Mouse (Mus musculus): Measurements from ENCODE around the gene Fos. TPM values are rescaled to one million over a fixed set of nuclear protein-coding genes. Genes with fewer than 3 reads are reported as not detected.
A peak's percentile ranks its signal among the peaks of the same experiment; 100 is the strongest.

Fos gene
- polyA plus RNA-seq, 2 experiments = 0.61 to 0.79 TPM

DNA sequence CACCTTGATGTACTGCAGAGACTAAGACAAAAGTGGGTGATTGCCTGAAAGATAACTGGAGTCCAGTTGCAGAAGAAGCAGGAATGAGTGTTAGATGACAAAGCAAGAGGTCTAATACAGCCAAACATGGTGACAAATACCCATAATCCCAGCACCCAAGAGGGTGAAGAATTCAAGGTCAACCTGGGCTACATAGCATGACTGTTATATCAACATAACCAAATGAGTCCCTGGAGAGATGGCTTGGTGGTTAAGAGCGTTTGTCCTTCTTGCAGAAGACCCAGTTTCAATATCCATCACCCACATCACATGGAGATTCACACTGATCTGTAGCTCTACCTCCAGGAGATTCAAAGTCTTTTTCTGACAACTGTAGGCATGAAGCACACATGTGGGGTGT is 30.2 kb upstream of the Fos start:
- TF ChIP-seq EP300 (IDR thresholded peaks at IDR 0.05; ENCODE audit: low read depth) = no peak
- TF ChIP-seq CTCF (IDR thresholded peaks at IDR 0.05; ENCODE audit: low read depth) = no peak
- DNase-seq (ENCODE audit: low read depth in 3 of 3, low spot score in 3 of 3) (no peak), ATAC-seq (ENCODE audit: insufficient read depth) (no peak)
- no peaks in the 10 kb centered on the region for H3K36me3 ChIP-seq (replicated peaks; ENCODE audit: control insufficient read depth, insufficient read depth, low read depth)
- no peak overlapping the region for H3K9ac ChIP-seq (replicated peaks)
- 70% methylated on average over 1 of the region's 1 CpGs for WGBS (ENCODE audit: insufficient replicate concordance)
- H3K27me3 ChIP-seq (ENCODE audit: control insufficient read depth, insufficient read depth, low read length) = no peaks in the 10 kb centered on the region; the same call in 1 of the 2 replicates
- no peaks in the 10 kb centered on the region for H3K9me3 ChIP-seq (ENCODE audit: control insufficient read depth, low read length)
- no peak overlapping the region for H3K4me2 ChIP-seq (ENCODE audit: low read depth)
- H3K4me1 ChIP-seq (replicated peaks; ENCODE audit: control insufficient read depth in 2 of 2, insufficient read depth in 2 of 2, low read length in 1 of 2) = peaks cover 0 to 3% of the 10 kb centered on the region in 2 experiments; a peak in 1 of 4 replicates
- no peak overlapping the region for H3K27ac ChIP-seq
- no peak overlapping the region for H3K4me3 ChIP-seq (ENCODE audit: insufficient read depth in 1 of 2, low read depth in 2 of 2, low read length in 2 of 2)

DNA sequence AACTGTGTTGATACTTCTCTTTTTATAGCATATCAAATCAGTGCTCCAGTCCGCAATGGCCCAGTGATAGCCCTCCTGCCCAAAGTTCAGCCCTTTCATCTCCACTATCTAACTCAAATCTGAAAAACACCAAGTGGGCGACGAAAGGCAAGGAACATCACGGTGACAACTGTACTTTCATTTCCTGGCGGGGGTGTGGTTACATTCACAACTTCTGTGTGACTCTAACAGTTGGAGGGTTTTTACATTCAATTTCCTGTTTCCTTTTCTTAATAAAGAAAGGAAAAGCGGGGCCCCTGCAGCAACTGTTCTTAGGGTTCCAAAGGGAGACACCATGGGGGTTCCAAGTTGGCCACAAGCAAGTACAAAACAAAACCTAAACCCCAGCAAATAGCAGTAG is 29.0 kb upstream of the Fos start:
- Histone ChIP-seq H3K4me2 (ENCODE audit: low read depth) (peak overlapping the region; percentile 42), H3K27me3 (ENCODE audit: control insufficient read depth, insufficient read depth, low read length) (no peaks in the 10 kb centered on the region; the same call in 1 of the 2 replicates), H3K9me3 (ENCODE audit: control insufficient read depth, low read length) (no peaks in the 10 kb centered on the region), H3K36me3 (replicated peaks; ENCODE audit: control insufficient read depth, insufficient read depth, low read depth) (no peaks in the 10 kb centered on the region), H3K9ac (replicated peaks) (no peak overlapping the region), H3K27ac (no peak overlapping the region), H3K4me1 (replicated peaks; ENCODE audit: control insufficient read depth in 2 of 2, insufficient read depth in 2 of 2, low read length in 1 of 2) (peaks cover 0 to 3% of the 10 kb centered on the region in 2 experiments; a peak in 1 of 4 replicates), H3K4me3 (ENCODE audit: insufficient read depth in 1 of 2, low read depth in 2 of 2, low read length in 2 of 2) (no peak overlapping the region)
- no peak for ATAC-seq (ENCODE audit: insufficient read depth)
- 5% methylated on average over 6 of the region's 6 CpGs for WGBS (ENCODE audit: insufficient replicate concordance)
- DNase-seq (ENCODE audit: low read depth in 3 of 3, low spot score in 3 of 3) = no peak
- TF ChIP-seq EP300 (IDR thresholded peaks at IDR 0.05; ENCODE audit: low read depth) (no peak), CTCF (IDR thresholded peaks at IDR 0.05; ENCODE audit: low read depth) (no peak)

DNA sequence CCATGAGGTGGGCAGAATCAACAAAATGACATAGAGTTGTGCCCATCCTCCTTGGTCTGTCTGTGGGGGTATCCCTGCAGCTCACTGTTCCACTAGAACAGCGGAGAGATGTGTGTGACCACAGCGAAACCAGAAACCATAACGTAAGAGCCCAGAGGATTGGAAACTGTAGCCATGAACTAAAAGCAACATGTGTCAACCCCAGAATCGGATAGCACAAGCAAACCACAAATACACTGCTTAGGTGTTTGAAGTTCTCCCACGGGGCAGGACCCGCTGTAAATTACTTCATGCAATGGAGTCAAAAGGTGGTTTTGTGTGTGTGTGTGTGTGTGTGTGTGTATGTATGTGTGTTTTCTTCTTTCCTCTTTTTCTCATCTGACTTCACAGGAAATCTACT is 26.7 kb upstream of the Fos start:
- H3K4me3 ChIP-seq (ENCODE audit: insufficient read depth in 1 of 2, low read depth in 2 of 2, low read length in 2 of 2) = no peak overlapping the region
- no peak overlapping the region for H3K9ac ChIP-seq (replicated peaks)
- DNase-seq (ENCODE audit: low read depth in 3 of 3, low spot score in 3 of 3) (no peak), ATAC-seq (ENCODE audit: insufficient read depth) (no peak)
- no peak overlapping the region for H3K27ac ChIP-seq
- peaks cover 0 to 5% of the 10 kb centered on the region in 2 experiments; a peak in 1 of 4 replicates for H3K4me1 ChIP-seq (replicated peaks; ENCODE audit: control insufficient read depth in 2 of 2, insufficient read depth in 2 of 2, low read length in 1 of 2)
- 53% methylated on average over 6 of the region's 6 CpGs for WGBS (ENCODE audit: insufficient replicate concordance)
- no peaks in the 10 kb centered on the region for H3K9me3 ChIP-seq (ENCODE audit: control insufficient read depth, low read length)
- H3K36me3 ChIP-seq (replicated peaks; ENCODE audit: control insufficient read depth, insufficient read depth, low read depth) = no peaks in the 10 kb centered on the region
- no peaks in the 10 kb centered on the region; the same call in 1 of the 2 replicates for H3K27me3 ChIP-seq (ENCODE audit: control insufficient read depth, insufficient read depth, low read length)
- TF ChIP-seq CTCF (IDR thresholded peaks at IDR 0.05; ENCODE audit: low read depth) = no peak
- no peak for TF ChIP-seq EP300 (IDR thresholded peaks at IDR 0.05; ENCODE audit: low read depth)
- no peak overlapping the region for H3K4me2 ChIP-seq (ENCODE audit: low read depth)

DNA sequence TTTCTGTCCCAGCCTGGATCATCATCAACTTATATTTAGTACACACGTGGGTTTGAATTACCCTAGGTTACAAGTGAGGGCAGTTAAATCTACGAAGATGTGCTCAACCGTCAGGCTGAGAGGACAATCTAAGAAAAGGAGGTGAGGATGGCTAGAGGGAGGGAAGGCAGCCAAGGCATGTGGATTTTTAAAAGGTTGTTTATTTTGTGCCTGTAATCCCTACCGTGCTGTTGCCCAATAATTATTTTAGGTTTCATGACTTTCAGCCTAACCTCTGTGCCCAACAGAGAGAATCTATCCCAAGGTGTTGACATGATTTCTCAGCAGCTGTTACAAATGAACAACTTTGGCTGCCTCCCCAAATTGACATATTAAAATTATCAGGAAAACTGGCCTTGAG is 26.2 kb upstream of the Fos start:
- DNase-seq (ENCODE audit: low read depth in 3 of 3, low spot score in 3 of 3) (no peak), ATAC-seq (ENCODE audit: insufficient read depth) (no peak)
- Histone ChIP-seq H3K9me3 (ENCODE audit: control insufficient read depth, low read length) (no peaks in the 10 kb centered on the region), H3K4me3 (ENCODE audit: insufficient read depth in 1 of 2, low read depth in 2 of 2, low read length in 2 of 2) (no peak overlapping the region), H3K4me2 (ENCODE audit: low read depth) (no peak overlapping the region), H3K27ac (no peak overlapping the region), H3K9ac (replicated peaks) (no peak overlapping the region), H3K27me3 (ENCODE audit: control insufficient read depth, insufficient read depth, low read length) (no peaks in the 10 kb centered on the region; the same call in 1 of the 2 replicates), H3K36me3 (replicated peaks; ENCODE audit: control insufficient read depth, insufficient read depth, low read depth) (no peaks in the 10 kb centered on the region), H3K4me1 (replicated peaks; ENCODE audit: control insufficient read depth in 2 of 2, insufficient read depth in 2 of 2, low read length in 1 of 2) (peaks cover 0 to 8% of the 10 kb centered on the region in 2 experiments; a peak in 1 of 4 replicates)
- TF ChIP-seq EP300 (IDR thresholded peaks at IDR 0.05; ENCODE audit: low read depth) = no peak
- TF ChIP-seq CTCF (IDR thresholded peaks at IDR 0.05; ENCODE audit: low read depth) = no peak
- WGBS (ENCODE audit: insufficient replicate concordance) = 50% methylated on average over 4 of the region's 4 CpGs

DNA sequence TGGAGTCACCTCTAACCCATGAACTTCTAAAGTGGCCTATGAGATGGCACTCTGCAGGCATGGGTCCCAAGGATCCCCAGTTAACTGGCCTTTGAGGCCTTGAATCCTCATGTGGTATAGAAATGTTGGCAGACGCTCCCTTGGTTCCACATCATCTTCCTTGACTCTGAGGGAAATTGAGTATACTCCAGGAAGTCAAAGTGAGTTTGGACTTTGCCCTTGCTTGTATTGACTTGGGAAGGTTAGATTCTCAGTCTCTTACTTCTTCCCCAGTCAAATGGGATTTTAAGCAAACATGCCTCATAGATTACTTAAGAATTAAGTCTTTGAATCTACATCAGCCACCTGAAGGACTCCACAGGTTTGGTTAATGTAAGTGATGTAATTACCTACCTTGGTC is 24.2 kb upstream of the Fos start:
- ATAC-seq (ENCODE audit: insufficient read depth) (no peak), DNase-seq (ENCODE audit: low read depth in 3 of 3, low spot score in 3 of 3) (no peak)
- Histone ChIP-seq H3K36me3 (replicated peaks; ENCODE audit: control insufficient read depth, insufficient read depth, low read depth) (no peaks in the 10 kb centered on the region), H3K9ac (replicated peaks) (no peak overlapping the region), H3K4me3 (ENCODE audit: insufficient read depth in 1 of 2, low read depth in 2 of 2, low read length in 2 of 2) (no peak overlapping the region), H3K4me2 (ENCODE audit: low read depth) (no peak overlapping the region), H3K27me3 (ENCODE audit: control insufficient read depth, insufficient read depth, low read length) (no peaks in the 10 kb centered on the region; the same call in 1 of the 2 replicates), H3K27ac (no peak overlapping the region), H3K9me3 (ENCODE audit: control insufficient read depth, low read length) (no peaks in the 10 kb centered on the region), H3K4me1 (replicated peaks; ENCODE audit: control insufficient read depth in 2 of 2, insufficient read depth in 2 of 2, low read length in 1 of 2) (peaks cover 0 to 7% of the 10 kb centered on the region in 2 experiments; a peak in 2 of 4 replicates)
- 70% methylated on average over 1 of the region's 1 CpGs for WGBS (ENCODE audit: insufficient replicate concordance)
- TF ChIP-seq EP300 (IDR thresholded peaks at IDR 0.05; ENCODE audit: low read depth) (no peak), CTCF (IDR thresholded peaks at IDR 0.05; ENCODE audit: low read depth) (no peak)

All from liver, embryonic 14.5 days (tissue).